ENCODE assay signal across 23 mouse cellular contexts in genomic region chr14:30360004-30360403, GRCm38 (mm10).
A peak's percentile ranks its signal among the peaks of the same experiment; 100 is the strongest.
DNase-seq lines count a peak whose midpoint lies in the region; ATAC-seq and TF ChIP-seq lines count a peak whose summit lies in the region.
"Had no signal": no experiment of that assay in that cellular context is flagged by ENCODE, and none has a peak within 500 bp of the region (broad histone marks: within the 10 kb centered on the region; RNA-seq: fewer than 3 reads in every experiment).

No protein-coding gene starts in this region.

- no peak overlapping the region for H3K4me2 ChIP-seq in intestine, postnatal 0 days (replicated peaks; ENCODE audit: low read depth)
- no peak overlapping the region for H3K4me2 ChIP-seq in intestine, embryonic 16.5 days (ENCODE audit: low read depth, low read length)
- no peak overlapping the region for H3K4me2 ChIP-seq in lung, embryonic 15.5 days
- H3K4me2 ChIP-seq: embryonic facial prominence, embryonic 13.5 days; heart, embryonic 13.5 days; hindbrain, embryonic 15.5 days; kidney, embryonic 15.5 days; limb, embryonic 12.5 days; midbrain, embryonic 15.5 days had no signal

- H3K4me3 ChIP-seq in intestine, postnatal 0 days (ENCODE audit: low read depth, low read length) = no peak overlapping the region
- H3K4me3 ChIP-seq in intestine, embryonic 16.5 days (ENCODE audit: low read length) = no peak overlapping the region
- H3K4me3 ChIP-seq in lung, embryonic 15.5 days = no peak overlapping the region
- H3K4me3 ChIP-seq: embryonic facial prominence, embryonic 13.5 days; forebrain, embryonic 10.5 days; heart, embryonic 13.5 days; hindbrain, embryonic 15.5 days; kidney, embryonic 15.5 days; limb, embryonic 12.5 days; midbrain, embryonic 15.5 days had no signal

- peaks cover 6% of the 10 kb centered on the region; the same call in 1 of the 2 replicates for H3K27me3 ChIP-seq in intestine, postnatal 0 days (replicated peaks; ENCODE audit: control insufficient read depth, insufficient read depth, low read length)
- H3K27me3 ChIP-seq in intestine, embryonic 16.5 days (replicated peaks; ENCODE audit: control insufficient read depth, insufficient read depth, low read length) = no peaks in the 10 kb centered on the region
- H3K27me3 ChIP-seq in lung, embryonic 15.5 days = 0 out of 2 replicates have a peak, but pooled peaks cover 5% of the 10 kb centered on the region
- H3K27me3 ChIP-seq: hindbrain, embryonic 15.5 days; midbrain, embryonic 15.5 days had no signal

- no peaks in the 10 kb centered on the region for H3K36me3 ChIP-seq in intestine, postnatal 0 days (ENCODE audit: control insufficient read depth, insufficient read depth)
- H3K36me3 ChIP-seq in intestine, embryonic 16.5 days (ENCODE audit: control insufficient read depth, insufficient read depth, low read length) = no peaks in the 10 kb centered on the region
- no peaks in the 10 kb centered on the region for H3K36me3 ChIP-seq in lung, embryonic 15.5 days
- H3K36me3 ChIP-seq: embryonic facial prominence, embryonic 13.5 days; forebrain, embryonic 10.5 days; heart, embryonic 13.5 days; hindbrain, embryonic 15.5 days; kidney, embryonic 15.5 days; limb, embryonic 12.5 days; midbrain, embryonic 15.5 days had no signal

- no peak overlapping the region for H3K27ac ChIP-seq in intestine, postnatal 0 days (ENCODE audit: low read depth, low read length)
- no peak overlapping the region for H3K27ac ChIP-seq in intestine, embryonic 16.5 days (ENCODE audit: low read length)
- H3K27ac ChIP-seq in lung, embryonic 15.5 days = peak overlapping the region; percentile 76
- H3K27ac ChIP-seq: embryonic facial prominence, embryonic 13.5 days; forebrain, embryonic 10.5 days; heart, embryonic 13.5 days; hindbrain, embryonic 15.5 days; kidney, embryonic 15.5 days; limb, embryonic 12.5 days; midbrain, embryonic 15.5 days had no signal

- WGBS in intestine, postnatal 0 days = 60% methylated on average over 6 of the region's 6 CpGs
- 63% methylated on average over 6 of the region's 6 CpGs for WGBS in intestine, embryonic 16.5 days
- 45% methylated on average over 6 of the region's 6 CpGs for WGBS in lung, embryonic 15.5 days

- TF ChIP-seq CTCF in intestine, postnatal 0 days (IDR thresholded peaks at IDR 0.05; ENCODE audit: low read depth) = peak; percentile 39

- no peak overlapping the region for H3K9ac ChIP-seq in intestine, postnatal 0 days (ENCODE audit: low read depth, low read length)
- no peak overlapping the region for H3K9ac ChIP-seq in intestine, embryonic 16.5 days (ENCODE audit: low read depth, low read length)
- no peak overlapping the region for H3K9ac ChIP-seq in lung, embryonic 15.5 days
- H3K9ac ChIP-seq: embryonic facial prominence, embryonic 13.5 days; heart, embryonic 13.5 days; hindbrain, embryonic 15.5 days; kidney, embryonic 15.5 days; limb, embryonic 12.5 days; midbrain, embryonic 15.5 days had no signal

- ATAC-seq in intestine, postnatal 0 days = no peak
- ATAC-seq in intestine, embryonic 16.5 days = no peak
- no peak; the same call in 1 of the 2 replicates for ATAC-seq in lung, embryonic 15.5 days (ENCODE audit: borderline replicate concordance, extremely low read depth, low FRiP score, low TSS enrichment)
- ATAC-seq: forebrain, embryonic 16.5 days; midbrain, embryonic 15.5 days had no signal

- intact Hi-C loops in gastrocnemius, postnatal 36 days (cut with DNase I) = no loop called here

- H3K4me1 ChIP-seq in intestine, postnatal 0 days (replicated peaks; ENCODE audit: control insufficient read depth, insufficient read depth, low read length) = 0 out of 2 replicates have a peak, but pooled peaks cover 2% of the 10 kb centered on the region
- no peaks in the 10 kb centered on the region; the same call in 1 of the 2 replicates for H3K4me1 ChIP-seq in intestine, embryonic 16.5 days (ENCODE audit: control insufficient read depth, insufficient read depth, low read length)
- H3K4me1 ChIP-seq in lung, embryonic 15.5 days = peaks cover 33% of the 10 kb centered on the region
- H3K4me1 ChIP-seq: kidney, embryonic 15.5 days; midbrain, embryonic 15.5 days had no signal

- H3K9me3 ChIP-seq in intestine, postnatal 0 days (ENCODE audit: control insufficient read depth) = no peaks in the 10 kb centered on the region
- H3K9me3 ChIP-seq in intestine, embryonic 16.5 days (ENCODE audit: control insufficient read depth, low read length) = no peaks in the 10 kb centered on the region
- no peaks in the 10 kb centered on the region for H3K9me3 ChIP-seq in lung, embryonic 15.5 days
- H3K9me3 ChIP-seq: embryonic facial prominence, embryonic 13.5 days; forebrain, embryonic 10.5 days; heart, embryonic 13.5 days; hindbrain, embryonic 15.5 days; kidney, embryonic 15.5 days; limb, embryonic 12.5 days; midbrain, embryonic 15.5 days had no signal

- no peak for DNase-seq in lung, adult 18-20 months
- peak; percentile 0 for DNase-seq in thymus, postnatal 4 days
- no peak for DNase-seq in thymus, postnatal 0 days (ENCODE audit: low spot score)
- no peak for DNase-seq in gastrocnemius, postnatal 36 days
- DNase-seq: adrenal gland, postnatal 25 days; cerebellum, adult 11-12 months; cerebellum, adult 9-11 months; heart, postnatal 10 days; kidney, adult 11 months; kidney, postnatal 36 days; layer of hippocampus, postnatal 36 days; right cerebral cortex, postnatal 4 days had no signal
